Mouse (Mus musculus) hindlimb bud, embryonic 11.5 days (tissue): Measurements from ENCODE around the gene Lamtor3.
"Not testable (repeated sequence)": the region's sequence is repeated elsewhere in the genome, so short reads cannot be mapped to it uniquely, and the experiment has no call there.

ENCODE experiments used
- DNase-seq: peaks from one replicate; pipeline ENCODE4 v3.0.0-alpha.2; 2012; ENCODE audit warnings: low read depth, low spot score; ENCODE audit errors: extremely low spot score

Lamtor3 gene

DNA sequence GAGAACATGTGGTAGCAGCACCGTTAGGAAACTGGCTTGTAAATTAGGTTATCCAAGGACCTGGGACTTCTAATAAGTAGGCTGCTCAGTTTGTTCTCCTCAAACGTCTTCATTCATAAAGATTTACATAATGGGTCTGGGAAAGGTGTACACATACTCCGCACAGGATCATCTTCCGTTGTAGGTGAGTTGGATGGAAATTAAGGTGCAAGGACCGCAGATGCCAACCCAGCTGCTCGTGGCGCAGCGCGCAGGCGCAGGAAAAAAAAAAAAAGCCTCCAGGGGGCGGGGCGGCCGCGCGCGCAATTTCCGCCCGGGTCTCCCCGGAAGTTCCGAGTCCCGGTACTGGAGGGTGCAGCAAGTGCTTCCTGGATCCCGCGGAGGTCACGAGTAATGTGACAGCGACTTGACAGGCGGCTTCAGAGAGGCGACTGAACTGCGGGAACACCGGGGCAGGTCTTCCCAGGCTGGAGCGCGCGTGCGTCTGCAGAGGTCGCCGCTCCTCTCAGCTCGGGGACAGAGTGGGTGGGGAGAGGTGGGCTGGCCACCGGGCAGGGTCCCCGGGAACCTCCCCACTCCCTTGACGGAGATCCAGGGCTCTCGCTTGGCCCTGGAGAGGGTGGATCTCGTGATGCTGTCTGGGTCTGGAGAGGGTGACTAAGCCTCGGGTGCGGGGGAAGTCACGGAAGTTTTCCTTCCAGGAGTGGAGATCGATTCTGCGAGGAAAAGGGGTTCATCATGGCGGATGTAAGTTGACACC lies at the start of gene Lamtor3:
Lamtor3 (plus strand) TSS at position 335 of the 760 bp plus-strand sequence.
- peak; percentile 60 for DNase-seq

DNA sequence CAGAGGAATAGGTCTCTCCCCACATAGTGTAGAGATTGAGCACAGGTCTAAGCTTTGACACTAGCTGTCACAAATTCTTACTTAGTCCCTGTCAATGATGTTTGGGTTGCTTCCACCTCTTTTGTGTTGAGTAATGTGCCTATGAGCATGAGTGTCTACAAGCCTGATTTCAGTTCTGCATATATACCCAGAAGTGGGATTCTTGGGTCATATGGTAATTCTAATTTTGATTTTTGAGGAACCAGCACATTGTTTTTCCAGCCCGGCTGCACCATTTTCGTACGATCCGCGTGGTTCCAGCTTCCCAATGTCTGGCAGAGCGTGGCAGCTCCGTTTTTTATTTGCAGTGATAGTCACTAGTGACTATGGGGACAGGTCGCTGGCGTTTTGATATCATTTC lies 48.9 kb upstream of the Lamtor3 start:
- no peak for DNase-seq

DNA sequence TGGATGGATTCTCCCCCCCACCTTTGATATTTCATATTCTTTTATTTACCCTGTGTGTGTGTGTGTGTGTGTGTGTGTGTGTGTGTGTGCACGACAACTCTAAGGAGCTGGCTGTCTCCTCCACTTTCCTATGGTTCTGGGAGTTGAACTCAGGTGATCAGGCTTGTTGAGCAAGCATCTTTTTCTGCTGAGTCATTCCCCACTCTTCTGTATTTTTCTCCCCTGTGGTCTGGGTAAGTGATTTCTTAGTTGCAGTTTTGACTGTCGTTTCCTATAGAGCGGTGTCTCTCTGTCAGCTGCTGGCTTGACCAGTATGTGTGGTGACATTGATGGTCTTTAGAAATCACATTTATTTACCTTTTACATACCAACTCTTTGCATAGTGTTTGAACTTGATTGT lies 39.0 kb upstream of the Lamtor3 start:
- DNase-seq: no peak

DNA sequence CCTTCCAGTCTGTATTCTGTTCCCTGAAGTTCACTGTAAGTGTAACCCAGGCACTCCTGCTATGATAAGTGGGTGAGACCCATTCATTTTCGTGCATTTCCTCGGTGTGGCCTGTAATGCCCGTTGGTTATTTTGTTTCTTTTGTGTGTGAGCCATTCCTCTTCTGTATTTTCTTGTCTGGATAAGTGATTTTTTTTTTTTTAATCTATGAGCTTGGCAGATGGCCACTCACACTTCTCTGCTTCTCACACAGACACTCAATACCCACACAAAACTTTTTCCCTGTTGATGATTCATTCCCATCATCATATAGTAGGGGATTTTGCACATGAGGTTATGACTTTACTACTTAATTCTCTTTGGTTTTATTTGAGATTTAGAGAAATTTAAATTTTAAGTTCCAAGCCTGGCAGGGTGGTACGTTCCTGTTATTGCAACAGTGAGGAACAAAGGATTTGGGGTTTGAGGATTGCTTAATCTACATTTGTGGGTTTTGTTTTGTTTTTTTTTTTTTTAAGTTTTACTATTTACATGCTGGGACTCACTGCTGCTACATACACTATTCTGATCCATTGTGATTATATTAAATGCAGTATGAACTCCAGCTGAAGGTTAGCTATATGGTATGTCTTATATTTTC lies 38.1 kb upstream of the Lamtor3 start:
- no peak for DNase-seq

DNA sequence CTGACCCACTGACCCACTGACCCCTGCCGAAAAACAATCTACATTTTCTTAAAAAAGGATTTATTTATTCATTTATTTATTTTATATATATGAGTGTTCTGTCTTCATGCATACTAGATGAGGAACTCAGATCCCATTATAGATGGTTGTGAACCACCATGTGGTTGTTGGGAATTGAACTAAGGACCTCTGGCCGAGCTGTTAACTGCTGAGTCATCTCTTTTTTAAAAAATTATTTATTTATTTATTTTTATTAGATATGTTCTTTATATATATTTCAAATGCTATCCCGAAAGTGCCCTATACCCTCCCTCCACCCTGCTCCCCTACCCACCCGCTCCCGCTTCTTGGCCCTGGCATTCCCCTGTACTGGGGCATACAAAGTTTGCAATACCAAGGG lies 37.2 kb upstream of the Lamtor3 start:
- no peak for DNase-seq

DNA sequence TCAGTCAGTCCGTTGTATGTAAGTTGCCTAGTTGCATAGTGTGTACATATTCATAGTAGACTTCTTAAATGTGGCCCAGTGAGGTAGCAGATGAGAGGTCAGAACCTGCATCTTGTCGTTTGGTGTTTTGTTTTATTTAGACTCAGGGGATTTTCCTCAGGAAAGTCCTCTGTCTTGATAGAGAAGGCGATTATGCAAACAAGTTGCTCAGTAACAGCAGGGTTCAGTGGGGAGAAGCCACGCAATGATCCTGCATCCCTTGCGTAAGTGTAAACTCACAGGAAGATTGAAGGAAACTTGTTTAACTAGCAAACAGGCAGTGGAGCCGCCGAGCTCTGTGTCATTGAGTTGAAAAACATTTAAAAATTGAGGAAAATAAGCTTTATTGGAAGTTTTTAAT lies 30.3 kb upstream of the Lamtor3 start:
- no peak for DNase-seq

DNA sequence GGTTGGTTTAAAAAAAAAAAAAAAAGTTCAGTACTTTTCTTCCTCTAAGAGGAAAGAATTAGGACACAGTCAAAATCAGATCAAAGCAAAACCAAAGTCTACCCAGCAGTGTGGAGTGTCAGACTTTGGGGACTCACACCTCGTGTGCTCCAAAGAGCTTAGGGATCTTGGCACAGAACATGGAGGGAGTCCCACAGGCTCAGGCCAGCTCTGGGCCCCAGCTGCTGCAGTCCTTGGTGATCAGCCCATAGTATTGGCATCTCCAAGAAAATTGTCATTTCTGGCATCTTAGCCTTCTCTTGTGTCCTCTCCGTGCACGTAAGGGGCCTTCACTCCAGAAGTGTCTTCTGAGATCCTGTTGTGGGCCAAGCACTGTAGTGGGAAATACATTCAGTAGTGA lies 27.2 kb upstream of the Lamtor3 start:
- DNase-seq: no peak

DNA sequence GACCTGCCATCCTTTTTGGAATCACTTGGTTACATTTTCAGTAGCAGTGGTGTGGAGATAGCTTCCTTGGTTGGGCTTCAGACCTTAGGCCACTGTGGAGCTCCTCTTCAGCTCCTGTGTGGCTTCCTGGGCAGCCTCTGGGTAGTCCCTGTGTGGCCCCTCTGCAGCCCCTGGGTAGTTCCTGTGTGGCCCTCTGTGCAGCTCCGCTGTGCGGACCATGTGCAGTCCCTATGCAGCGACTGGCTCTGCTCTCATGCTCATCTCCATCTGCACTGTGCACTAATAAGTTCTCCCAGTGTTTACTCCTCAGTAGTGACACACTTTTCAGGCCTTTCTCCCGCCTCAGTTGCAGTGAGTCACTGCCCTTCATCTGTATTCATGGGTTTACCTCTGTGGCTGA lies 26.2 kb upstream of the Lamtor3 start:
- no peak for DNase-seq

DNA sequence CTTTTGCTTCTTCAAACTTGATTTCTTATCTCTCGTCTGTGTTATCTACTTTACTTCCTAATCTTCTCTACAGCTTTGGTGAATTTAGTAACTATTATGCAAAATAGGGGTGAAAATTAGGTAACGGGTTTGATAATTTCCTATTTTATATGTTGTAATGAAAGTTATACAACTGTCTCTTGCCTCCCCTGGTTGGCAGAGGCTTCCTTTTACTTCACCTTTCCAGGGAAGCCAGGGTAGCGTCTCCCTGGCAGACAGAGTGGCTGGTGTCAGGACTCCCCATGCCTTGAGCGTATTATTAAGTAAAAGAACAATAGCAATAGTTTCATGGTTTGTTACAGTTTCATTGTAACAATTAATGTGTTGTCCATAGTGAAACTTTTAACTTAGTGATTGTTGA lies 24.5 kb upstream of the Lamtor3 start:
- no peak for DNase-seq

DNA sequence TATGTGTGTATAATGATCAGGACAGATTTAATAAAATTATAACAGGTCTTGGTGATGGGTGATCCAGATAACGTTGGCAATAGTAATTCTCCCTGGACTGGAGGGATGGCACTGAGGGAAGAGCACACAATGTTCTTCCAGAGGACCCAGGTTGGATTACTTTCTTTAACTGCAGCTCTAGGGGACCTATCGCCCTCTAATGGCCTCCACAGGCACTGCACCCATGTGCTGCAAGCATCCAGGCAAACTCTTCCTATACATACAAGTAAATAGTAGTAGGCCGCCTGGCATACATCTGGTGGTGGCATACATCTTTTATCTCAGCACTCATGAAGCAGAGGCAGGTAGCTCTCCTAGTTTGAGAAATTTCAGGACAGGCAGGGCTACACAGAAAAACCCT lies 23.1 kb upstream of the Lamtor3 start:
- DNase-seq: no peak

DNA sequence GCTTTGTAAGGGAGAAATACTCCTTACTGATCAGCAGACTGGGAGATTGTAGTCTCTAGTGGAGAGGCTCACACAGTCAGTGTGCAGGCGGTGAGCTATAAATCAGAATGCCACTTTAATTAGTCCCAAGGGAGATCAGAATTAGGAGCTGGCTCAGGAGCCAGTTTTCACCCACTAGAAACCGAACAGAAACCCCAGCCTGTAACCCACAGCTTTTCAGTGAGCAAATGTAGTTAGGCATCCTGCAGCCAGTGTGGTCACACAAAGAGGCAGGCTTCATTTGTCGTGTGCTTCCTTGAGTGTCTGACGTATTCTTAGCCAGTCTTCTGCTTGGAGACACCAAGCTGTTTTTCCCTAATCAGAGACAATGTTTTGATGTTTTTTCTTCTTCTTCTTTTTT lies 21.9 kb upstream of the Lamtor3 start:
- DNase-seq: no peak

DNA sequence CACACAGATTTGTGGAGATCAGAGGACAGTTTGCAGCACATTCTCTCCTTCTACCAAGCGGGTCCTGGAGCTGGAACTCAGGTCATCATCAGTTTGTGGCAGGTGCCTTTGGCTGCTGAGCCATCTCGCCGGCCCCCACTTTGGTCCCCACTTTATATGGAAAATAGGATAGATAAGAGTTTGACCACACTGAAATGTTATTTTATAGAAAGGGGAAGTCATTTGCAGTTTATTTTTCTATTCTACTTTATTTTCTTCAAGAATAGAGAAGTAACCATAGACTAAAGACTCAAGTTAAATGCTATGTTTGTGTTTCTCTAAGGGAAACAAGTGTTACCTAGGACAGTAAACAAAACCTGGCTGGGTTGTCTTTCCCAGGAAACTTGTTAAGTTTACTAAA lies 21.4 kb upstream of the Lamtor3 start:
- no peak for DNase-seq

DNA sequence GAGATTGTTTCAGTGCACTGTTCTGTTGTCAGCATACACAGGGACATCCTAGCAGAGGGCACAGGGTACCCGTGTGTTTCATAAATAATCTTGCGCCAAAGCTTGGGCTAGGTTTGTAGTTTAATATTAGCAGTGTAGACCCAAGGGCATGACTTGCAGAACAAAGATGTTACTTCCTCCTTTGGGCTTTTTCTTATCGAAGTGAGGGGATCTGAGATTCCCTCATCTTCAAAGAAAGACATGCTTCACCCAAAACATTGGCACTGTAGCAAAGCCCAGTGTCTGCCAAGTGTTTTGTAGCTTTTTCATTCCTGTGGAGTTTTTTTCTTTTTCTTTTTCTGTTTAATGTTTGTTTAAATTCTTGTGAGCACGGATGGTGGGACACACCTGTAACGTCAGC lies 20.6 kb upstream of the Lamtor3 start:
- DNase-seq: no peak

DNA sequence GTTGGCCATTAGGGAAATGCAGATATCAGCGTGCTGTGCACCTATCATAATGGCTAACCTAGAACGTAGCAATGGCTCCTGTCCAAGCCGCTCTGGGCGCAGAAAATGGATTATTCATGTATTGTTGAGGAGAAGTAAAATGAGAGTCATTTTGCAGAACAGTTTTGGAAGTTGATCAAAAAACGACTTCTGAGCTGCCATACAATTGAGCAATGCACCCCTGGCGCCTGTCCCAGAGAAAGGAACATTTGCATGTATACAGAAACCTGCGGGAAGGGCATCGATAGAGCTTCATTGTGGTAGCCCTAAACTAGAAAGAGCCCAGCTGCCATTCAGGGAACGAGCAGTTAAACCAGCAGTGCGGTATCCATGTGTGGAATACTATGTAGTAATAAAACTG lies 18.2 kb upstream of the Lamtor3 start:
- DNase-seq: no peak

DNA sequence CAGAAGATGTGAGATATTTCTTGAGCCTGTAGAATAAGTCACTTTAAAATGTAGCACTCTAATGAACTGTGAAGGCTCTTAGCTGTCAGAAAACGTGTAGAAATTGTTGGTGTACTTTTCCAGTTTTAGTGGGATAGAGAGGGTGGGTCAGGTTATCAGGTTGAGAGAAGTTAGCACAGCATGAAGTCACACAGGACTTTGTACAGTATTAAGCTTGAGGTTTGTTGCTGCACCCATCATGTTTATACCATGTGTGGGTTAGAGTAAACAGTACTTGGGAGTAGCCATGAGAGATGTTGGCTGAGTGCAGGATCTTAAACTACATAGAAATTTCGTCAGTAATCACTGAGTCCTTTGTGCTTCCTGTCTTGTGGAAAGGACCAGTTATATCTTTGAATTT lies 5.2 kb upstream of the Lamtor3 start:
- no peak for DNase-seq

DNA sequence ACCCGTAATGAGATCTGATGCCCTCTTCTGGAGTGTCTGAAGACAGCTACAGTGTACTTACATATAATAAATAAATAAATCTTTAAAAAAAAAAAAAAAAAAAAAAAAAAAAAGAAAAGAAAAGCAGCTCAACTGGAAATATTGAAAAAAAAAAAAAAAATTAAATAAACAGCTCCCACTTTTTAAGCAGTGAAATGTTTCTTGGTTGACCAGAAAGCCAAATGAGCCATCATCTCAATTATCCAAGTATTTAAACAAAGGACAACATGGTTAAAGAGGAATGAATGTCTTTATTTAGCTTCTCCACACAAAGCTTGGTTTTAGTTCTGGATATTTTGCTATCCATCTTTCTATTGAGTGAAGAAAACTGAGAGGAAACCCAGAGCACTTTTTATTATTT lies 3.7 kb upstream of the Lamtor3 start:
- DNase-seq: not testable (repeated sequence)

DNA sequence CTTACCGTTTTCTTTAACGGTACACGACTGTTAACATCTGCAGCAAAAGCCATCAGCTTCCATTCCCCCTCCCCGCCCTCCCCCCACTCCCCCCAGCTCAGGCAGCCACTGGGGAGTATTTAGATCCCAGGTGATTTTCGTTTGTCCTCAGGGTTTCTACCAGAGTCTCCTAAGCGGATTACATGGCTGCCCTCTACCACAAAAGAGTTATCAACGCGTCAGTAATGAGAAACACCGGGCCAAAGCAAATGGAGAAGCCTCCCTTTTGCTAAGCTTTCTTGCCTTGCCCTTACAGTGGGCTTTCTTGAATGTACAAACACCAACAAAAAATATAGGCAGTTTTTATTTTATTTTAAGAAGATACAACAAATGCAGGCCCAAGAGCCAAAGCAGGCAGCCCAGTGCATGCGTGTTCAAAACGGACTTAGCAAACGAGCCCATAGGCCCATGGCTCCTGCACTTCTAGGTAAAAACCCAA lies 573 bp upstream of the Lamtor3 start:
- DNase-seq: no peak

DNA sequence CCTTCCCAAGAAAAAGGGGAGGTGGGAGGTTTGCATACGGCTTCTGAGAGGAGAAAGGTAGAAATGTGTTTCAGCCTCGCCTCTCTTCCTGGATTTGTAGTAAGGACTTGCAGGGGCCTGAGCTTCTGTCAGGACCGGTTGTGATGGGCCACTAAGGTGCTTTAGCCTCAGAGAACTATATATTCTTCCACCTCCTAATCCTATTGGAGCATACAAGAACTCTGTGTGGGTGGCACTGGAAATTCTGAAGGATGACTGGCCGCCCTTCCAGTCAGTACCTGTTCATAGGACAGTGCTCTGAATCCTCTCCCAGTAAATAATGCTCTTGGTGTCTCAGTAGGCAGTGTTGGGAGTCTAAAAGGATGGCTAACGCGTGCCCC lies 616 bp downstream of the Lamtor3 start:
- DNase-seq: peak; percentile 8

DNA sequence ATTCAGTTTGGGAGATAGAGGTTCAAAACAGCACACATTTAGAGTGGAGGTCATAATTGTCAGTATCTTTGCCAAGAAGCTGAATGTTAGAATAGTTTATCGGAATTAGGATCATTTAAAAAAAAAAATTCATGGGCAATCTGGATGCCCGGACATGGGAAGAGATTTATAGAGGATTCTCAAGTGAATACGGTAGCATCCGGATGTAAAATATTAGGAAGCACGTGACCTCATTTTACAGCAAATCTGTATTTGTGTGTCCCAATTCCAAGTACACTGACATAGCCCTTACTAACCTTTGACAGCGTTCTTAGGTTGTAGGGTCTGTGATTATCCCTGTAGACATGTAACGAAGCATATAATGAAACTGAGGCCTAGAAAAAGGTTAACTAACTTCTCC lies 1.1 kb downstream of the Lamtor3 start:
- DNase-seq: no peak

DNA sequence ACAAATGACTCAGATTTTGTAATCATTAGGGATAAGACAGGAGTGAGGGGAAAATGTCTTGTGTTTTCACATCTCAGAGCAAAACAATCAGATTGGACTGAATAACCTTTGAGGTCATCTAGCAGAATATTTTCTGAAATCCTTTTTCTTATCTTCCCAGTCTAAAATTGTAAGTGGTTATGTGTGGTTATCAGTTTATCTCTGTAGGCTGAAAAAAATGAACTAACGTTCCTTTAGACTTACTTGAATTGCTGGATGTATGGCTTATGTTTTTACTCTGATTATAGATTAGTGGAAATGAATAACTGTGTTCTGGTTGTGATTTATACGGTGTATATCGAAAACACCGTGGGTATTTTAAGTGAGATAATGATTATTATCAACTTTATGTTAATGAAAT lies 2.3 kb downstream of the Lamtor3 start:
- no peak for DNase-seq

DNA sequence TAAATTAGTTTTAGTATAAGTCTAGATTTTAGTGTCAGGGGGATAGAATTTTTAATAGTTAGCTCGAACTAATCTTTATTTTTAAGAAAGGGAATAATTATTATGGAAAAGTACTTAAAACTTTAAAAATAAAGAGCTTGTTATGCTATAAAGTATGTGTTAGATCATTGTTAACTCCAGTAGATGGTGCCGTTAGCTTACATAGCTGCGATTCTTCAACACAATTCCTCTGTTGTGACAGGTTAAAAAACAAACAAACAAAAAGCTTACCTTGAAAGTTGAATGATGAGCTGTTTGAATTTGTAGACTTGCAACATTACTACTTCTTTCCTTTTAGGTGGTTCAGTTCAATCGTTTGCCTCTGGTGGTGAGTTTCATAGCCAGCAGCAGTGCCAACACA lies 8.7 kb downstream of the Lamtor3 start:
- no peak for DNase-seq

DNA sequence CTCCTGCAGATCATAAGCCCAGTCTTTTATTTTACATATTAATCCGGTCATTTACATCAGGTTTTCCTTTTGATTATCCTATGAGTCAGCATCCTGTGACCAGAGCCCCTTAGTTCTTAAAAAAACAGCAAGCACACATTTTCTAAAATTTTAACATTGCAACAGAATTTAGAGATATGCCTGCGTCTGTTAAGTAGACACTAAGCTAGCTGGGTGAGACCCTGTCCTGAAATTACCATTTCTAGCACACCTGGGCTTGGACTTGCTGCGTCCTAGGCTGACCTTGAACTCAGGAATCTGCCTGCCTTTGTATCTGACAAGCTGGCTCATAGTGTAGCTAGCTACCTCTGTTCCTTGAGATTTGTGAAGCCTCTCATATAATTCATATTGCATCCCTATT lies 11.6 kb downstream of the Lamtor3 start:
- DNase-seq: no peak

DNA sequence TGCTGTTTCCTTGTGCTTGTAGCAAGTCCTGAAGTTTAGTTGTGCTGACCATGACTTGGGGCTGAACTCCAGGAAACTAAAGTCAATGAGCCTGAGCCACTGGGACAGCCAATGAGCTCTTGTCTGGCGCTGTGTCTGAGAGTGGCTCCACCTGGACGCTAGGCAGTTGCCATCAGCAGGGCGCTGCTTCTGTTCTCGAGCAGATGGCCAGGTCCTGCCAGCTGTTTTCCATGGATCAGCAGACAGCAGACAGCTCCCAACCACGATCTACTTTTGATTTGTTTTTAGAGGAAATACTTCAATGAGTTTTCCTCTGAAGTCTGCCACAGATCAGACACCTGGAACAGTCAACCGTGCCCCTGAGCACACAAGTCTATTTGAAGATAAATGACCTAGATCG lies 14.4 kb downstream of the Lamtor3 start:
- no peak for DNase-seq
